Mouse (Mus musculus) erythroblast, embryonic 14.5 days (primary cell): ENCODE measurements around the gene Olfr523. TPM values are rescaled to one million over a fixed set of nuclear protein-coding genes. Genes with fewer than 3 reads are reported as not detected.
A peak's percentile ranks its signal among the peaks of the same experiment; 100 is the strongest.

Source experiments
- H3K27me3 ChIP-seq: 2 replicates; pipeline ENCODE4 v1.6.1; 2012; ENCODE audit warnings: inconsistent platforms; ENCODE audit not compliant: control insufficient read depth
- H3K36me3 ChIP-seq: 2 replicates; pipeline ENCODE4 v1.6.1; 2012; ENCODE audit warnings: mild to moderate bottlenecking, inconsistent platforms; ENCODE audit not compliant: control insufficient read depth
- H3K4me1 ChIP-seq: 2 replicates; pipeline ENCODE4 v1.6.1; 2012; ENCODE audit warnings: inconsistent platforms; ENCODE audit not compliant: control insufficient read depth
- H3K4me3 ChIP-seq: replicated peaks from 2 replicates; pipeline ENCODE3; 2012; ENCODE audit warnings: moderate library complexity, mild to moderate bottlenecking, inconsistent platforms
- H3K9me3 ChIP-seq: 2 replicates; pipeline ENCODE4 v1.6.1; 2012; ENCODE audit warnings: low read length, inconsistent platforms, mixed read lengths; ENCODE audit not compliant: control insufficient read depth
- GATA1 ChIP-seq: IDR thresholded peaks from 2 replicates; pipeline ENCODE4 v1.6.1; 2012; ENCODE audit warnings: low read length, inconsistent platforms, mixed read lengths
- TAL1 ChIP-seq: IDR thresholded peaks from 3 replicates; pipeline ENCODE4 v1.6.1; 2012; ENCODE audit warnings: low read length, inconsistent platforms, mixed read lengths
- polyA plus RNA-seq: library from polyadenylated mRNA; stranded (reverse); fragments of >175 nt; gene quantifications from 2 replicates; pipeline ENCODE4 v1.2.3, GENCODE M21; 2012

The Olfr523 gene
- polyA plus RNA-seq, 1 experiment: not detected

DNA sequence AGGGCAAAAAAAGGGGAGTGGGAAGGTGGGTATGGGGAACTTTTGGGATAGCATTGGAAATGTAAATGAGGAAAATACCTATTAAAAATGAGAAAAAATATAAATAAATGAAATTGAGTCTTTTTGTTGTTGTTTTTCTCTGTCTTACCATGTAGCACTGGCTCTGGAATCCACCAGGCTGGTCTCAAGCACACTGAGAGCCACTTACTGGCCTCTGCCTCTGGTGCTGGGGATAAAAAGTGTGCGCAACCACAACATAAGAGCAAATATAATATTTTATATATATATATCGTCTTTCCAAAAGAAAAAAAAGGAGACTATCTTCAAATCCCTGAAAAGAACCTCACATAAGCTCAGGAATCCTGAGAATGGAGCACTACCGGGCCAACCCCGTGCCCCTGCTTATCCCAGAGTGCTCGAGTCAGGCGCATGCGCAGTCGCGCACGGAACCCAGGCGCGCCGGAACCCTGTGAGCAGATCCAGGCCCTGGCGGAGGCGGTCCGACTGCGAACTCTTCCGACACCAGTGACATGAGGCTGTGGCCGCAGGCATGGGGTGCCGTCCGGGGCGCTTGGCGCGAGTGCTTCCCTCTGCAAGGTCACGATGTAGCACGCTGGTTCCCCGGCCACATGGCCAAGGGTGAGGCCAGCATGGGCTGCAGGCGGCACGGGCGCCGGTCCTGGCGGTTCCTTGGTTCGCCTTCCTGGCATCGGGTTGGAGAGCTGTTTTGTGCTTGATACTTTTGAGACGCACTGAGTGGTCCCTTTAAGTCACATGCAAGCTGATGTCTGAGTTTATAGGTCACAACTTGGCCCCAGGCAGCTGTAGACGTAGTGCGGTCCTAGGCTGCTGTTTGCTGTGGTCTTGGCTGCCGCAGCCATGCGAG lies 35.6 kb upstream of the Olfr523 start, which contains the start of gene Mtg1:
Mtg1 (plus strand) TSS at position 430 of the 886 bp plus-strand sequence.
- H3K36me3 ChIP-seq: no peaks in the 10 kb centered on the region
- no peaks in the 10 kb centered on the region for H3K9me3 ChIP-seq
- H3K4me1 ChIP-seq: peaks cover 13% of the 10 kb centered on the region
- peak within 1 kb of the TSS; percentile 86 for H3K4me3 ChIP-seq
- H3K27me3 ChIP-seq: no peaks in the 10 kb centered on the region
- TF ChIP-seq GATA1: no peak
- TF ChIP-seq TAL1: no peak

DNA sequence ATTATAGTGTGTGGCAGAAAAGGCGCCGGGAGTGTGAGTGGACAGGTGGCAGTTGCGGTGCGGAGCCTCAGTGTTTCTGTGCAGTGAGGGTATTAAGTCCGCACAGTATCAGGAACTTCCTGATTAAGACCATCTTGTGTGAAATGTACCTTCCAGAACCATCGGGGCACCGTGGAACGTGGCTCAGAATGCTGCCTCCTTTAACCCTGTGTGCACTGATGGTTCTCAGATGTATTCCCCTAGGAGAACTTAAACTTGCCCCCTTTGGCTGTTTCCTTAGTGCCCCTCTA lies 35.1 kb upstream of the Olfr523 start:
- H3K4me1 ChIP-seq: peaks cover 13% of the 10 kb centered on the region
- no peaks in the 10 kb centered on the region for H3K9me3 ChIP-seq
- peak overlapping the region; percentile 86 for H3K4me3 ChIP-seq
- no peak for TF ChIP-seq TAL1
- TF ChIP-seq GATA1: no peak
- no peaks in the 10 kb centered on the region for H3K36me3 ChIP-seq
- H3K27me3 ChIP-seq: no peaks in the 10 kb centered on the region

DNA sequence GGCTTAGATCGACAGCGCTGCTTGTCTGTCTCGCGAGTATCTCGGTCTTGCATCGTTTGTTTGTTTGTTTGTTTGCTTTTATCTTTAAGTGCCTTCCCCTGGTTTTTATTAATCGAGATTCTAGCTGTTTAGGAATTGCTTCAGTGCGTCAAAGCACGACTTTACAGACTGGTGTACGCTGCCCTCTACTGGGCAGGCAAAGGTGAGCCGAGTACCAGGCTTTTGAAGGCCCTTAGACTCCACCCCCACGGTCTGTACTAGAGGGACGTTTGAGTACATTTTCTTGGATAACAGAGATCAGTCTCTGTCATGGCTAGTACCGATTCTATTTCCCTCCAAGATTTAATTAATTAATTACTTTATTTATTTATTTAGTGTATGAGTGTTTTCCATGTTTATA lies 31.7 kb upstream of the Olfr523 start:
- Histone ChIP-seq H3K27me3 (no peaks in the 10 kb centered on the region), H3K36me3 (peaks cover 17% of the 10 kb centered on the region), H3K4me3 (no peak overlapping the region), H3K4me1 (peaks cover 13% of the 10 kb centered on the region), H3K9me3 (no peaks in the 10 kb centered on the region)
- no peak for TF ChIP-seq GATA1
- no peak for TF ChIP-seq TAL1

DNA sequence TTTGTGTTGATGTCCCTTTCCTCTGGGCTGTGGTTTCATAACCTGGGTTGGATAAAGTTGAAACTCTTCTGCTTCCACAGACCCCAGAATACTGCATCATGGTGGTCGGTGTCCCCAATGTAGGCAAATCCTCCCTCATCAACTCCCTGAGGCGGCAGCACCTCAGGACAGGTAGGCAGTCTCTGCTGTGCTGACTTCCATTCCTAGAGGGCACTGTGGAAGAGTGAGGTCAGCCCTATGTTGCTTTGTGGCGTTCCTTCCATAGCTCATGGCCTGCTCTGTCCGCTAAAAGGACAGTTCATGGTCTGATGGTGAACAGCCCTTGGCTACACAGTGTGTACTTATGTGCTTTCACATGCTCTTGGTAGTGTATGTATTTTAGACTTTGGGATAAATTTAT lies 28.5 kb upstream of the Olfr523 start:
- TF ChIP-seq GATA1: no peak
- no peak for TF ChIP-seq TAL1
- Histone ChIP-seq H3K9me3 (no peaks in the 10 kb centered on the region), H3K4me3 (no peak overlapping the region), H3K36me3 (peaks cover 37% of the 10 kb centered on the region), H3K4me1 (no peaks in the 10 kb centered on the region; the same call in none of the 2 replicates), H3K27me3 (no peaks in the 10 kb centered on the region)

DNA sequence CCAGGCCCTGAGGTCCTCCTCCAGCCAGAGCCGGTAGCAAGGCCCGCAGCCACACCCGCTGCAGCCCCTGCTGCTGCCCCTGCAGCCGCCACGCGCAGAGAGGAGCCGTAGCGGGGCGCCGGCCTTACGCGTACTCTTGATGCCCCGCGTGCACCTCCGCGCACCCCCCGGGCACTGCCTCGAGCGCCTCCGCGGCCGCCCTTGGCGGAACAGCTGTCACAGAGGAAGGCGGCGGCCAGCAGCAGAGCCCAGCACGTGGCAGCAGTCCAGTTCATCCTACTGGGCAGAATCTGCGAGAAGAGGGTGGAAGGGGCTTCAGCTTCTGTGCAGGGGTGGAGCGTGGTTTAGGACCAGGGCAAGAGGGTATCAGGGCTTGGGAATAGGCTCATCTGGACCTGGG lies 19.6 kb upstream of the Olfr523 start:
- Histone ChIP-seq H3K27me3 (peaks cover 30% of the 10 kb centered on the region), H3K4me3 (no peak overlapping the region), H3K36me3 (peaks cover 16% of the 10 kb centered on the region), H3K9me3 (no peaks in the 10 kb centered on the region), H3K4me1 (no peaks in the 10 kb centered on the region)
- TF ChIP-seq TAL1: no peak
- no peak for TF ChIP-seq GATA1

DNA sequence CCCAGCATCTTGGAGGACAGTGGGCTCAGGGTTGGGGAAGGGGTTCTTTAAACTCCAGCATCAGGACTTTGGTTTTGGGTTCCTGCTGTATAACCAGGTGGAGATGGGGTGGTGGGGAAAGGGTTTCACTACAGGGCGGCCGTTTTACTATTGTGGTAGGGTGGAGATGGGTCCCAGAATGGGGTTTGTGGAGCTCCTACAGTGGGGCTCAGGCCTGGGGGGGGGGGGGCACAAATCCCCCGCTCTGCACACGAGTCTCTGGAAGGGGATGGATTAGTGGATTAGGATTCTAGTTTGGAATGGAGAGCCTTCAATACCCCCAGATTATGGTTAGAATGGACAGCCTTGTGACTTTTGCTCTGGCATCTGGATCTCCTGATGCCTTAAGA lies 19.2 kb upstream of the Olfr523 start:
- H3K4me3 ChIP-seq: no peak overlapping the region
- no peak for TF ChIP-seq TAL1
- no peak for TF ChIP-seq GATA1
- peaks cover 14% of the 10 kb centered on the region for H3K36me3 ChIP-seq
- H3K4me1 ChIP-seq: no peaks in the 10 kb centered on the region
- H3K27me3 ChIP-seq: peaks cover 30% of the 10 kb centered on the region
- no peaks in the 10 kb centered on the region for H3K9me3 ChIP-seq

DNA sequence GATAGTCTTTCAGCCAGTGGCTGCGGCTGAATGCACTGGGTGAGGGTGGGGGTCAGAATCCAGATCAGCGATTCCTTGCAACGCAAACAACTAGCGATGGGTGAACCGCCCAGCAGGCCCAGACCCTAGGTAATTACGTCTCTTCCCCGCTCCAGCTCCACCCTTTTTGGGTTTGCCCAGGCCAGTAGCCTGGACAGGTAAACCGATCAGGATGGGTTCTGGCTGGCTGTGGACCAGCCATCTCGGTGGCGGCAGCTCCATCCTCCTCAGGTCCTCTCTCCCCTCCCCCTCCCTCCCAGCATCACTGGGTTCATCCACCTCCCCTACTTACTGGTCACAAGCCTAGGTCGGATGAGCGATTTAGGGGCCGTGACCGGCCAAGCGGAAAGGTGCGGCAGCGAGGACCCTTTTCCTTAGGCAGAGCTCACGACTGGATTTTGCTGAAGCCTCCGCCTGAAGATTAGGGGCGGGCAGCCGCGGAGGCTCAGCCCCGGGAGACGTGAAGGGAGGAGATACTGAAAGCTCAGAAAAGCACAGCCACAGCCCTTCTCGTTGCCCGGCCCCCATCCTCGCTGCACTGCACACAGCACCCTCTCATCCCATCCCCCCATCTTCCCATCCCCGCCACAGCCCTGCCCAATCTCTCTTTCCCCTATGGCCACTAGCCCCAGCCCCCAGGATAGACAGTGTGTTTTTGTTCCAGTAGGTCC lies 18.6 kb upstream of the Olfr523 start, which contains the start of gene Sprn:
Sprn (minus strand) TSS at position 660 of the 710 bp plus-strand sequence.
- Histone ChIP-seq H3K27me3 (peaks cover 30% of the 10 kb centered on the region), H3K36me3 (peaks cover 12% of the 10 kb centered on the region), H3K4me3 (no peak within 1 kb of the TSS), H3K9me3 (no peaks in the 10 kb centered on the region), H3K4me1 (no peaks in the 10 kb centered on the region)
- TF ChIP-seq TAL1 (no peak), GATA1 (no peak)

DNA sequence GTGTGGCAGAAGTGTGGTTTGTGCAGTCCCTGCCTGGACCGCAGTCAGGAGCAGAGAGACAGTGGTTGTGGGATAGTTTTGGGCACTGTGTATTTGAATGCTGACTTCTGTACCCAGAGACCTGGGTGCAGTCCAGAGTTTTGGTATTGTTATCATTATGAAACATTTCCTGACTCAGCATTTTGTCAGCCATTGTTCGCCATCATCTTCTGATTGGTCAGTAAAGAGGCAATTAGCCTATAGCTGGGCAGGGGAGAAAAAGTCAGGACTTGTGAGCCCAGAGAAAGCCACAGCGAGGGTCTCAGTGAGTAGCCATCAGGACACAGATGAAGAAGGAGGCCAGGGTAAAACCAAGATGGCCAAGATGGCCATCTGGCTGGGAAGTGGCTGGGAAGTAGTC lies 12.7 kb upstream of the Olfr523 start:
- no peak overlapping the region for H3K4me3 ChIP-seq
- H3K36me3 ChIP-seq: no peaks in the 10 kb centered on the region
- H3K27me3 ChIP-seq: peaks cover under 1% of the 10 kb centered on the region
- no peak for TF ChIP-seq GATA1
- TF ChIP-seq TAL1: no peak
- no peaks in the 10 kb centered on the region for H3K4me1 ChIP-seq
- H3K9me3 ChIP-seq: no peaks in the 10 kb centered on the region

DNA sequence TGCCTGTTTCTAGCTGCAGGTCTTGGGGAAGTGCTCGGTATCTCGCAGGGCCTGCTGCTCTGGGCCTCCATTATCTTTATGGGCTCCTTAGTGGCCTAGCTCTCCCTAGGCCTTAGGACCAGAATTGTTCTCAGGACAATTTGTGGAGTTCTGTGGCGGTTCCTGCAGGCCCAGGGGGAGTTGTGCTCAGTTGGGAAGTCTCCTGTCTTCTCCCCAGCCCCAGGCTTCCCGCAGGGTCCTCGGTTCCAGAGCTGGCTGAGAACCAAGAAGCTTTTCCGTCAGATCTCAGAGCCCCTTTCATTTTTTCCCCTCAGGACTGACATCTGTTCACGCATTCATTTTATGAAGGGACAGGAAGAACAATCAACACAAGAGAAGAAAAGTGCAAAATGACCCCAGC lies 8.4 kb upstream of the Olfr523 start, which contains the start of gene Olfr522:
Olfr522 (minus strand) TSS at position 101 of the 400 bp plus-strand sequence.
- Histone ChIP-seq H3K36me3 (no peaks in the 10 kb centered on the region), H3K27me3 (no peaks in the 10 kb centered on the region), H3K9me3 (no peaks in the 10 kb centered on the region), H3K4me1 (no peaks in the 10 kb centered on the region), H3K4me3 (no peak within 1 kb of the TSS)
- TF ChIP-seq TAL1 (no peak), GATA1 (no peak)
